Mouse (Mus musculus) hindlimb bud, embryonic 11.5 days (tissue): Measurements from ENCODE around the gene Cadps.

Experiments used
- DNase-seq: peaks from one replicate; pipeline ENCODE4 v3.0.0-alpha.2; 2012; ENCODE audit warnings: low read depth, low spot score; ENCODE audit errors: extremely low spot score

The Cadps gene

GRCm38 (mm10) chr14:12343451-12343941 is 479.4 kb downstream of the Cadps start:
- DNase-seq: no peak

- no peak for DNase-seq
Measured at GRCm38 (mm10) chr14:12342458-12343131, 480.3 kb downstream of the Cadps start.

- no peak for DNase-seq
Measured at GRCm38 (mm10) chr14:12341789-12342457, 481.0 kb downstream of the Cadps start.

GRCm38 (mm10) chr14:12341075-12341788 is 481.6 kb downstream of the Cadps start:
- no peak for DNase-seq

- DNase-seq: no peak
Measured at GRCm38 (mm10) chr14:12340238-12341074, 482.4 kb downstream of the Cadps start.

GRCm38 (mm10) chr14:12338811-12339565 is 483.9 kb downstream of the Cadps start:
- no peak for DNase-seq

- DNase-seq: no peak
Measured at GRCm38 (mm10) chr14:12337998-12338809, 484.7 kb downstream of the Cadps start.

- DNase-seq: no peak
Measured at GRCm38 (mm10) chr14:12337421-12337997, 485.4 kb downstream of the Cadps start.

- DNase-seq: no peak
Measured at GRCm38 (mm10) chr14:12334925-12335324, 488.0 kb downstream of the Cadps start.

- no peak for DNase-seq
Measured at GRCm38 (mm10) chr14:12333622-12334021, 489.3 kb downstream of the Cadps start.
